Mouse (Mus musculus) c-Kit-positive CD71-negative TER-119-negative erythroid progenitor cells, embryonic 14.5 days (primary cell): Measurements from ENCODE around the gene Ackr2.

ENCODE experiments used
- DNase-seq: peaks from one replicate; pipeline ENCODE4 v3.0.0-alpha.2; 2013; ENCODE audit warnings: low read depth

The Ackr2 gene

GRCm38 (mm10) chr9:121891301-121891700 lies 6.9 kb upstream of the Ackr2 start:
- DNase-seq, result no peak

DNA sequence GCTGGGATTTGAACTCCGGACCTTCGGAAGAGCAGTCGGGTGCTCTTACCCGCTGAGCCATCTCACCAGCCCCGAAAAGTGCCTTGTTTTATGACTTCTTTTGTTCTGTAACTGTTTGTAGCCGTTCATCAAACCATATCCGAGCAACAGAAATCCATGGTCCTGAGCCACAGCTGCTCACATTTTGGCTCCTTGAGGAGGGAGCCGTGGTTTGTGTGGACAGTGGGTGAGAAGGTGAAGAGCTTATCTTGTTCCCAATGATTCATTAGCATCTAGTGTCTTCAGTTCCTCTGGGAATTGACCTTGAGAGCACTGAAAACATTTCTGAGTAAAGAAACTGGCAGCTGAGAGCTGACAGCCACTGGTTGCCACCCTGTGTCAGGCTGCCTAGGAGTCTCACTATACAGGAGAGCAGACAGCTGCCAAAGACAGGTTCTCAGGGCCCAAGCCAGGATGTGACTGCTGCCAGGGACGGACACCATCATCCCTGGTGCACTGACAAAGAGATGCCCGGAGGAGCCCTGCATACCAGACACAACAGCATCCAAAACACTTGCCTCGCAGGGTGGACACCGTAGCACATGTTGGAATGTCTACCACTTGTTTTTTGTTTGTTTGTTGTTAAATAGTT lies 6.0 kb upstream of the Ackr2 start:
- no peak for DNase-seq

GRCm38 (mm10) chr9:121894447-121894846 lies 3.7 kb upstream of the Ackr2 start:
- DNase-seq, result no peak

DNA sequence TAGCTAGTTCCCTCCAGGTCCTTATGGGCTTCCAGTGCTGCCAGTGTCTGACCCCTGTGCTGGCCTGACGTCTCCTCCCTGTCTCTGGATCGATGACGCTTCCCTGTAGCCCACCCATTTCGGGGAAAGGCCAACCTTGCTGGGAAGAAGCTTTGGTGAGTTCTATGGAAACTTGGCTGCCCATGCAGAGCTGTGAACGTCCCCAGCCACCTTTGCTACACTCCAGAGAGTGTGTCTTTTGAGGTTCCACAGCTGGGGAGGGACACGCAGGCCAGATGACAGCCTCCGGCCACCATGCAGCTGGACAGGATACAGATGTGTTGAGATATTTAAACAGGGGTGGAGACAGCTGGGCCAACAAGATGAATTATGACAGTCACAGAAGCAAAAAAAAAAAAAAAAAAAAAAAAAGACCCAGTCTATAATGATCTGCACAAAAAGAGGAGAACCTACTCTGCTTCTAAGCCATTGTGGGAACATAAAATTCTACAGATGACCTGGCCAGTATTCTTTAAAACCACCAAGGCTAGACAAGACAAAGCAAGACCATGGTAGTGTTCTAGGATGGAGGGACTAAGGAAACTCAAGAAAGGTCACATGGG lies 2.7 kb upstream of the Ackr2 start:
- no peak for DNase-seq

DNA sequence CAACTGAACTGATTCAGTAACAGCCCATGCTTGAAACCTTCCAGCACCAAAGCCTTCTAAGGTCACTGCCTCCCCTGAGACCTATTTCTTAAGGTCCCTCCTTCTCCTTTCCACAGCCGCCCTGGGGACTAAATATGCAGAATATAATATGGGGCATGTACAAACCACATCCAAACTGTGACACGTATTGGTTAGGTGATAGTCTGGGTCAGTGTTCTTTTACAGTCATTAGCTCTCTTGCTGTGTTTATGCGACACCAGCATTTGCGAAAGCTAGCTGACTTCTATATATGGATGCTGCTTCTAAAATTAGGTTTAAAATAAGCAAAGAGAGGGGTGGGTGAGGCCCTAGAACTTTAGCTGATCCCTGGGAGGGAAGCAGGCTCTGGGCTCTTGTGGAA lies 1.3 kb upstream of the Ackr2 start:
- DNase-seq, result no peak

GRCm38 (mm10) chr9:121899306-121899705 lies 1.2 kb downstream of the Ackr2 start:
- DNase-seq, result no peak

DNA sequence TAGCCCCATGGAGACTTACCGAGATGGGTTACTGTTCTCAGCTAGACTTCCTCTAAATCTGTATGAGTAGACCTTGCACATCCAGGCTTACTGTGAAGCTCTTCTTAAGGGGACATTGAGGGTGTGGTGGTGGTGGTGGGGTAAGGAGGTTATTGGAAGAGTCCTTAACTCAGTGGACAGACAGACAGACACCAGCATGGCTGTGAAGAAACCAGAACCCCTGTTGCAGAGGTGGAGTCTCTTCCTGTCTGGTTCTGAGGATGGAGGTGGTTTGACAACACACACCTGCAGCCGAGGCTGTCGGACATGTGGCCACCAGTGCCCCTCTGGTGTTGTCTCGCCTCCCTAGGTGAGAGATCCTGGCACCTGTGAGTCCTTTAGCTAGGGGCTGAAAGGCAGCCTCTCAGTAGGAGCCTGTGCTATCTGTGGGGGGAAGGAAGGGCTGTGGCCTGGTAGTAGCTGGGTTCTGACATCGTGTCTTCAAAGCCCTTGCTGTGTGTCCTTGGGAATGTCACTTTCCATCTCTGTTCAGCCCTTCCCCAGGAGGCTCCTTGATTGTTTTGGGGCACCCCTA lies 2.2 kb downstream of the Ackr2 start:
- DNase-seq, result no peak

DNA sequence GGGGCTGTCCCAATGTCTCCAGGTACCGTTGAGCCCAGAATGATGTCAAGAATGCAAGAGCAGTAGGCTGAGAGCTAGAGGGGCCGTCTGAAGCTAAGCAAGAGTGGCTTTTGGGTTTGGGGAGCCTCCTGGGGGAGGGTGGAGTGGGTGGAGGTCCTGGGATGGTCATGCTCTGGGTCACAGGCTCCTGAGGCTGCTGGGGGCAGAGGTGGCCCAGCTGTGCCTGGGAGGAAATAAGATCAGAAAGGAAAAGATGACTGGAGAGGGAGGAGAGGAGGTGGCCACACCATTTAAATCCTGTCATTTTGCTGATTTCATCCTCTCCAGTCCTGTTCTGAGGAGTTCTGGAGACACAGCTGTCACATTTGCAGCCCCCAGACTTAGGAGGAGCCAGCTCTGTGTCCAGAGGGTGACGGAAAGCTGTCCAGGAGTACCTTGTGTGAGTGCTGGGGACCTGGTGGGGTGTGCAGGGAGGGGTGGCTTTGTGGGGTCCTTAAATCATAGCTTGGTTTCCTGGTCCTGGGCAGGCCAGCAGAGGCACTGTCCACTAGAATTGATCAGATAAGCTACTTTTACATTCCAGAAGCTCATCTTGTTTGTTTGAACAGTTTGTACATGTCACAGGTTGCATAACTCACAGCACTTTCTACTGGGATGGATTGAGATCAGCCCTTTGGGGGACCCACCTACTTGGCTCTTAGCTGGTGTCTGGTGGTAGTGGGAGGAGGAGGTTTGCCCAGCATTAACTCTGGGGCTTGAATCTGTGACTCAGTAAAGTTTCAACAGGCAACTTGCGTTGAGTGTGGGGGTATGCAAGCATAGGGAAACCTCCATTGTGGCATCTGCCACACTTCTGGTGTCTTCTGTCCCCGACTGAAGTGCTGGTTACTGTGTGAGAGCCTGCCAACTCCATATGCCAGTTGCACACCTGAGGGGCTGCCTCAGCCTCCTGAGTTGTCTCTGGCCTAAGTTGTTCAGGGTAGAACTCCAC lies 3.9 kb downstream of the Ackr2 start:
- no peak for DNase-seq

DNA sequence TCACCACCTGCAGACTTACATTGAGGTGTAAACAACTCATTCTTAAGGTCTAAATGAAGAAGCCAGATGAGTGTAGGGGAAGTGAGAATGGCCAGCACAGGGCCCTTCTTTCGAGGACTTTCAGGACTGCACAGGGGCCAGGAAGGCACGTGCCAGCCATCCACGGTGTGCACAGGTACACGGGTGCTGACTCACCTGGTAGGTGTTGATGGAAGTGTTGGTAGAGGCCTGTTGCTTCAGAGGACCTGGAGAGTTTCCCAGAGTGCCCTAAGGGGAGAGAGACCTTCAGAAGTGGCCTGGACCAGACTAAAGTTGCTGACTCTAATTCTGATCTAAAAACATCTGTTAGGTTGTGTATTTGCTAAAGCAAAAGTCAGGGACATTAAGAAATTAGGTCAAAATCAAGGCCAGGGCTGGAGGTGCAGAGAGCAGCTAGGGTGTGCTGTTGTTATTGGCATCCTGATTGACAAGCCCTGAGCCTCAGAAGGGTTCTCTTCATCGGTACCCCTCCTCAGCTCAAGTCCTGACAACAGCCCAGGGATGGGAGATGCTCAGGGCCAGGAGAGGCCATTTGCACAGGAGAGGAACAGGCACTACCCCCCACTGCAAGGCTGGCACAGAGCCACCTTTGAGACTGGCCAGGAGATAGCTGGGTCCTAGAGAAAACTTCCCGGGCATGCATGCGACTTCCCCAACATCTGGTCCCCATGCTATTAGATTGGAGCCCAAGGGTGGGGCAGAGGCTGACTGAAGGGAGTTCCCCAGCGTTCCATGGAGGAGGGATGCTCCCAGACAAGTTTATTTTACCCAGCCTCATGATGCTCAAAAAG lies 5.5 kb downstream of the Ackr2 start:
- DNase-seq, result no peak

GRCm38 (mm10) chr9:121904319-121904718 lies 6.2 kb downstream of the Ackr2 start:
- no peak for DNase-seq

DNA sequence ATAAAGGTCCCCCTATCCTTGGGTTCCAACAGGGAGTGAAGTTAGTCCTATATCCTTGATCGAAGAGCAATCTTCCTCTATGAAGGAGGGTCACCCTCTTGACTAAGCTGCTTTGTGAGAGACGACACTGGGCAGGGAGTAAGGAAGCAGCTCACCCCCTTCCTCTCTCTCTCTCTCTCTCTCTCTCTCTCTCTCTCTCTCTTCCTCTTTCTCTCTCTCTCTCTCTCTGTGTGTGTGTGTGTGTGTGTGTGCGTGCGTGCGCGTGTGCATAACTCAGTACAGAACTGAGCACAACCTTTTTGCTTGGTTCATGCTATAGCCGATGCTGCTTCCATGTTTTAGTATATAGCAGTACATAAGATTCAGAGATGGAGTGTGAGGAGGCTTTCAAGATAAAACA lies 6.8 kb downstream of the Ackr2 start:
- no peak for DNase-seq

GRCm38 (mm10) chr9:121905556-121906185 lies 7.5 kb downstream of the Ackr2 start:
- DNase-seq, result no peak

- no peak for DNase-seq
These were observed 8.3 kb downstream of the Ackr2 start for GRCm38 (mm10) chr9:121906456-121906855.

DNA sequence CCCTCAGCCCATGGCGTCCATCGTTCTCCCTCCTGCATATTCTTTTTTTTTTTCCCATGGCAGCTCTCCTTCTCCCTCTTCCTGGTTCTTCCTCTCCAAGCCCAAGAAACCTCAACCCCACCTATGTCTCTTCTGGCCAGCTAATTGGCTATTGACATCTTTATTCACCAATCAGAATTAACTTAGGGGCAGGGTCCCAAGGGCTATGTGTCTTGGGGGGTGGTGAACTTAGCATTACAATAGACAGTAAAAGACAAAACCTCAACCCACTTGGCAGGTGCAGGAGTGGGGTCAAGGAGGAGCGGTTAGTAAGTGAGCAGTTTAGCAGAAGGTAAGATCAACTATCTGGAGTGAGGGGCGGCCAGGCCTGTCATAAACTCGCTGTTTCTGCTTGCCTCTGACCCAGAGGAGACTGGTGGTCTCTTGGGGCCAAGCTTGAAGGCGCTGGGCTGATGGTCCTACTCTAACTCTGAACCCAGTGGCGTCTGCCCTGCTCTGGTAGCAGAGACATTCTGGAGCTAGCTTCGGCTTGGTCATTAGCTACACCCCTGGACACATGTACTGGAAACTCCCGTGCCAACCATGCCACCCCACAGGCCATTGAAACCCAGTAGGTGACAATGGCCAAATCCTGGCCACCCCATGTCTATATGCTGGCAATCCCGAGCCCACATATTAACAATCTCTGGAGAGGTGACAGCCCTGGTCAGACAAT lies 9.4 kb downstream of the Ackr2 start:
- no peak for DNase-seq

- no peak for DNase-seq
These were observed 10.2 kb downstream of the Ackr2 start for GRCm38 (mm10) chr9:121908321-121908720.

DNA sequence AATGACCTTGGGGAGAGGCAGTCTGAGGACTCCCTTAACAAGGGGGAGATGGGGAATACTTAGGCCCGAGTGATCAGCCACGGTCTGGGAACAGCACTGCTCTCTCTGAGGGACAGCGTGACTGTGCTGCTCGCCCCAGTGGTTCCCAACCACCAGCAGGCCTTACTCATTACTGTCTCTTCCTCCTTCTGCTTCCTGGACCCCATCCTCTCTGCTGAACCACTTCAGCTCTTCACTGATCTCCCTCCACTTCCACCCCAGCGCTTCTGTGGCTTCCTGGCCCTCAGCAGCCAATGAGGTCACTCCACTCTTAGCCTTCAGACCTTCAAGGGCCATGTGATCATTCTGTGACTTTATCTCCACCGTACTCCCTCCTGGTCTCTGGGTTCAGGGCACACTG lies 11.5 kb downstream of the Ackr2 start:
- no peak for DNase-seq

DNA sequence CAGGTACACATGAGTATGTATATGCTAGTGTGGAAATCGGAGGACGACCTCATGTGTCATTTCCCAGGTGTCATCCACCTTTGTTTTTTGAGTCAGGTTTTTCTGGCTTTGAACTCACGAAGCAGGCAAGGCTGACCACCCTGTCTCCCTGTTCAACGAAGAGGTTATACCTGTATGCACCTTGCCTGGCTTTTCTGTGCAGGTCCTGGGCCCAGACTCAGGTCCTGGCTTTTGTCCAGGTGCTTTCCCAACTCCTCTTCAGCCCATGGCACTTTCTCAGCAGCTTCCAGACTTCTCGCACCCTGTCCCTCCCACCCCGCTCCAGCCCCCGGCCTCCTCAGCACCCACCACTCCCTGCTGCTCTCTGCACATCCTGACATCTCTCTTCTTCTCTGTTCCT lies 13.0 kb downstream of the Ackr2 start:
- no peak for DNase-seq

DNA sequence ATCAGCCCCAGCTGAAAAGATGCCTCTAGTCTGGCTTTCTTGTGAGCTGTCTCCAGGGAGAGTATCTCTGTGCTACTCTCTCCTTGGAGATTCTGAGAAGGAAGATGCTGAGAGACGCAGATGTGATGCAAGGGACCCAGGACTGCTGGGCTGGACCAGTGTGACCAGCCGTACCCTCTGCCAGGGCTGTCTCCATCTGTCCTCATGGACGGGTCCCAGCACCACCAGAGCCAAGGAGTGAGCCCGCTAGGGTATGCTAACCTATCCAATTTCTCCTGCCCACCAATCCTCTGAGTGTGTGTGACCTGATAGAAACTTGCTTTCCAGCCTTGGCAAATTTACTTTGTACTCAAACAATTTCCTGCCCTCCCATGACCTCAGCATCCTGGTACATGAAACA lies 14.6 kb downstream of the Ackr2 start:
- no peak for DNase-seq

DNA sequence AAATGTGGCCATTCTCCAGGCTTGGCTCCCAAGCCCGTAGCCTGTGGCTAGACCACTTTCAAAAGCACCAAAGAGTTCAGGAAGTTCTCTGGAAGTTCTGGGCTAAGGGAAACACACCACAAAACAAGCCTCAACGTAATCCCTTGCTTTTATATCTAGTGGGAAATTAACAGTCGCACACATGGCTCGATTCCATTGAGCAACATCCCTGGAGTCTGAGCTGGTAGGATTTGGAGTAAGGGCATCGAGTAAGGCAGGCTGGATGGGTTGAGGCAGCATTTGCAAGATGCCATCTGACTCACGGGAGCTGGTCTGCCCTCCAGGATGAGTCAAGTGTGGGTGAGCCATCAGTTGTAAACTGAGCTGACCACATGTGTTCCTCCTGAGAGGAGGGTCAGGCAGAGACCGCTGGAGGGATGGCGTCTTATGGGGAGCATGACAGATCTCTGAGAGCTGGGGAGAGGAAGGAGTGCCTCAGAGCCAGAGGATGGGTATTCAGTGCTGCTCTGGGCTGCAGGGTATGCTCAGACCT lies 16.1 kb downstream of the Ackr2 start:
- no peak for DNase-seq

GRCm38 (mm10) chr9:121915056-121915455 lies 16.9 kb downstream of the Ackr2 start:
- DNase-seq, result no peak
